Mouse (Mus musculus) liver, adult 2 months (tissue): Measurements from ENCODE around the gene Siva1. TPM values are rescaled to one million over a fixed set of nuclear protein-coding genes. Genes with fewer than 3 reads are reported as not detected.

ENCODE experiments used
- DNase-seq: peaks from one replicate; pipeline ENCODE4 v3.0.0-alpha.2; 2011; ENCODE audit warnings: low read depth, low spot score; ENCODE audit errors: extremely low read depth
- H3K27ac ChIP-seq: fragments of 200-500 bp; replicated peaks from 2 replicates; pipeline ENCODE4 v1.5.1; 2012; ENCODE audit warnings: low read depth, mild to moderate bottlenecking, control low read depth, inconsistent platforms, low read length; ENCODE audit not compliant: insufficient read depth
- H3K27me3 ChIP-seq: fragments of 200-500 bp; 2 replicates; pipeline ENCODE4 v1.6.1; 2012; ENCODE audit warnings: mild to moderate bottlenecking, moderate library complexity, low read length, inconsistent platforms; ENCODE audit not compliant: control insufficient read depth, insufficient read depth
- H3K36me3 ChIP-seq: fragments of 200-500 bp; 2 replicates; pipeline ENCODE4 v1.6.1; 2012; ENCODE audit warnings: low read length, inconsistent platforms; ENCODE audit not compliant: control insufficient read depth, insufficient read depth
- H3K4me1 ChIP-seq: fragments of 200-500 bp; 2 replicates; pipeline ENCODE4 v1.6.1; 2011; ENCODE audit warnings: low read length; ENCODE audit not compliant: control insufficient read depth, insufficient read depth
- H3K4me3 ChIP-seq: fragments of 200-500 bp; 2 replicates; pipeline ENCODE4 v1.5.1; 2011; ENCODE audit warnings: low read depth, mild to moderate bottlenecking, control low read depth, low read length, moderate library complexity; ENCODE audit not compliant: insufficient read depth
- H3K79me2 ChIP-seq: fragments of 200-500 bp; 2 replicates; pipeline ENCODE4 v1.6.1; 2012; ENCODE audit warnings: inconsistent platforms, mild to moderate bottlenecking, low read length, moderate library complexity; ENCODE audit not compliant: control insufficient read depth, insufficient read depth
- H3K9ac ChIP-seq: fragments of 200-500 bp; 2 replicates; pipeline ENCODE4 v1.6.1; 2012; ENCODE audit warnings: low read depth, mild to moderate bottlenecking, control low read depth, inconsistent platforms, low read length
- CTCF ChIP-seq: fragments of 200-500 bp; IDR thresholded peaks from 2 replicates; pipeline ENCODE4 v1.5.1; 2011; ENCODE audit warnings: low read depth, low read length, control low read depth
- POLR2A ChIP-seq: fragments of 200-500 bp; IDR thresholded peaks from 2 replicates; pipeline ENCODE4 v1.6.1; 2011; ENCODE audit warnings: low read length, control low read depth; ENCODE audit not compliant: insufficient read depth; ENCODE audit errors: extremely low read depth
- WGBS: fragments of 180-500 bp; shearing (Covaris S2); methylation state at CpG from one replicate; pipeline ENCODE4 v1.1.7; 2018; 5-methylcytosine and 5-hydroxymethylcytosine counted together
- polyA plus RNA-seq: library from polyadenylated mRNA; depleted of rRNA; stranded (reverse); fragments of >200 nt; gene quantifications from 2 replicates; pipeline ENCODE4 v1.2.3, GENCODE M21; 2012
- total RNA-seq: library from RNA; depleted of rRNA; stranded (reverse); fragments of >200 nt; gene quantifications from 2 replicates; pipeline ENCODE4 v1.2.3, GENCODE M21; 2014

Siva1 gene
- total and polyA plus RNA-seq, 2 experiments, result 11.5 to 12.8 TPM

DNA sequence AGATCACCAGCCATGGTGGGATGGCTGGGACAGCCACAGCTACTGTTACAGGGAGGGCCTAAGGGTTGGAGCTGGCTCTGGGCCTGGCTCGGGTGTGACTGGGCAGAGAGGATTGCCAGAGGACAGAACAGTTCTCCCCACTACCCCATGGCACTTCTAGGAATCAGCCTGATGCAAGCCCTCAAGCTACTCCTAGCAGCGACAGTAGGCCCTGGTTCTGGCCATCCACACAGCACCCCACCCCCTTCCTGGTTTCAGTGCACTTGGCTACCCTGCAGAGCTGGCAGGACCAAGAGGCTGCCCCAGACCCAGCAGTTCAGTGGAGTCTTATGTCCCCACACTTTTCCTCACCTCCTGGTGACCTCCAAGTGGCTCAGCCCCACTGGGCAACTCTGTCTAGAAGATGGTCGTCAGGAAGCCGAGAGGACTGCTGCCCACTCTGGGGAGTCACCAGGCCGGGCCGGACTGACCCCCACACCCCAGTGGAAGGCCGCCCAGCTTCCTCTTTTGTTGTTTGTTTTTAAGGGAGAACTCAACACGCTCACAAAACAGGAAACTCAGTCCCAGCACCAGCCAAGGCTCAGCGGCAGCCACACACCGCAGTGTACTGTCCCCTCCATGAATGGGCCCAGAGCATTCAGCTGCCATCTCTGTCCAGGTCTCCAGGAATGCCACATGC is 23.3 kb downstream of the Siva1 start:
- Histone ChIP-seq H3K4me1 (peaks cover 41% of the 10 kb centered on the region), H3K9ac (peak overlapping the region; percentile 27; the same call in 1 of the 2 replicates)
- WGBS, result 54% methylated on average over 10 of the region's 10 CpGs

DNA sequence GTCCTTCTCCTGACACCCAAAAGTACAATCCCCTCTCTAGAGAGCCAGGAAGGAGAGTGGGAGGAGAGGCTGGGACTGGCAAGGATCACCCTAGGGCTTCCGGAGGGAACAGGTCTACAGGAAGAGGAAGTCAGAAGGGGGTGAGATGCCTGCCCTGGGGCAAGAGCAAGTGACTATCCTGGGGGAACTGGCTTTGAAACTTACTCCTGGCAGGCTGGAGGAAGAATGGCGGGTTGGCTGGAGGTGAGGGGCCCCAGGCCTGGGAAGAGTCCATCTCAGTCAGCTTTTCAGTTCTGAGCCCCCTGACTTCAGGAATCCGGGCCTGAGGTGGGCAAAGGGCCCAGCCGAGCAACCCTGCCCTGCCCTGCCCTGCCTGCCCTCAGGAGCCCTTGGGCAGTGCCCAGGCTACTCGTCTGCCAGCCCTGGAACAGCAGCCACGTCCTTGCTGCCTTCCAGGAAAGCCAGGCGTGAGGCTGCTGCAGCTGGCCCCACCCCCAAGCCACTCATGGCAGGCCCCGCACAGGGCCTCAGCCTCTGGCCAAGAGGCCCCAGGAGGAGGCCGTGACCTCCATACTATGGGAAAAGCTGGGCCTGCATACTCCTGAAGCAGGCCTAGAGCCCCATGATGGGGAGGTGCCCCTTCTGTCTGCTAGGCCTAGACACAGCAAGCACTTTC is 26.4 kb downstream of the Siva1 start:
- Histone ChIP-seq H3K27ac (peak overlapping the region; percentile 45; the same call in 1 of the 2 replicates), H3K79me2 (peaks cover 58% of the 10 kb centered on the region), H3K36me3 (no peaks in the 10 kb centered on the region), H3K4me3 (no peak overlapping the region), H3K4me1 (peaks cover 49% of the 10 kb centered on the region), H3K9ac (no peak overlapping the region), H3K27me3 (no peaks in the 10 kb centered on the region)
- no peak for TF ChIP-seq CTCF
- no peak for TF ChIP-seq POLR2A
- peak; percentile 76 for DNase-seq
- WGBS, result 12% methylated on average over 9 of the region's 9 CpGs

More for the DNA sequence above, 23.3 kb downstream of the Siva1 start:
- Histone ChIP-seq H3K4me3 (peak overlapping the region; percentile 19; the same call in 1 of the 2 replicates), H3K36me3 (no peaks in the 10 kb centered on the region), H3K27ac (peak overlapping the region; percentile 32), H3K27me3 (no peaks in the 10 kb centered on the region), H3K79me2 (peaks cover 69% of the 10 kb centered on the region)
- TF ChIP-seq CTCF (no peak), POLR2A (no peak)
- DNase-seq, result no peak

GRCm38 (mm10) chr12:112671891-112672290 is 27.4 kb downstream of the Siva1 start:
- WGBS, result 68% methylated on average over 7 of the region's 7 CpGs
- H3K4me1 ChIP-seq, result peaks cover 43% of the 10 kb centered on the region
- no peak overlapping the region for H3K9ac ChIP-seq

GRCm38 (mm10) chr12:112672744-112673575 is 28.5 kb downstream of the Siva1 start:
- Histone ChIP-seq H3K4me1 (peaks cover 42% of the 10 kb centered on the region), H3K27me3 (no peaks in the 10 kb centered on the region), H3K4me3 (peak overlapping the region; percentile 89), H3K9ac (peak overlapping the region; percentile 98), H3K79me2 (peaks cover 47% of the 10 kb centered on the region), H3K27ac (peak overlapping the region; percentile 68), H3K36me3 (no peaks in the 10 kb centered on the region)
- DNase-seq, result no peak
- WGBS, result 8% methylated on average over 21 of the region's 21 CpGs
- TF ChIP-seq POLR2A (no peak), CTCF (no peak; the same call in 1 of the 2 replicates)

More at GRCm38 (mm10) chr12:112671891-112672290, 27.4 kb downstream of the Siva1 start:
- no peak overlapping the region for H3K4me3 ChIP-seq
- H3K27me3 ChIP-seq, result no peaks in the 10 kb centered on the region
- no peak for DNase-seq
- TF ChIP-seq POLR2A (no peak), CTCF (peak; percentile 51)
- H3K27ac ChIP-seq, result no peak overlapping the region
- no peaks in the 10 kb centered on the region for H3K36me3 ChIP-seq
- peaks cover 50% of the 10 kb centered on the region for H3K79me2 ChIP-seq

- H3K27ac ChIP-seq, result peak overlapping the region; percentile 68
- TF ChIP-seq POLR2A (no peak), CTCF (no peak)
- DNase-seq, result no peak
- WGBS, result 5% methylated on average over 68 of the region's 68 CpGs
- peaks cover 41% of the 10 kb centered on the region for H3K79me2 ChIP-seq
- peak overlapping the region; percentile 89 for H3K4me3 ChIP-seq
- peak overlapping the region; percentile 98 for H3K9ac ChIP-seq
- no peaks in the 10 kb centered on the region for H3K27me3 ChIP-seq
- peaks cover 41% of the 10 kb centered on the region for H3K4me1 ChIP-seq
- no peaks in the 10 kb centered on the region for H3K36me3 ChIP-seq
Observed at GRCm38 (mm10) chr12:112673576-112674091, 29.2 kb downstream of the Siva1 start.
